Mouse (Mus musculus): ENCODE measurements around the gene Kcnk6.

DNA sequence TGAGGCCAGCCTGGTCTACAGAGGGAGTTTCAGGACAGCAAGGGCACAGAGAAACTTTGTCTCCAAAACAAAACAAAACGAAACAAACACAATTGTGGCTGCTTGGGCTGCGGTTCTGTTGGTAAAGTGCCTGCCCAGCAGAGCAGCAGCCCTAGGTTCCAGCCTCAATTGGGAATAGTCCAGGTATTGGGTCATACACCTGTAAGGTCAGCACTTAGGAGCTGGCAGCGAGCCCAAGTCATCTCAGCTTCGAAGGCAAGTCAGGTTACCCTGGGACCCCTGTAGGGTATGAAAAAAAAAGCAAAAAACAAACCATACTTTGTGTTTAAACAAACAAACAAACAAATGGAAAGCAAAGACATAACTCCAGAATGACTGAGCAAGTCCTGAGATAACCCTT lies 23.6 kb upstream of the Kcnk6 start:
- TF ChIP-seq CTCF (IDR thresholded peaks at IDR 0.05; ENCODE audit: low read depth, low read length) (no peak), POLR2A (IDR thresholded peaks at IDR 0.05; ENCODE audit: insufficient read depth, low read length) (no peak)
